Mouse (Mus musculus) forebrain, embryonic 12.5 days (tissue): ENCODE measurements at regions not wholly inside any gene's neighbourhood (a gene's known extent, or its start where the extent isn't known, plus 50 kb on each side); places are given as distances from the start of the nearest gene placed in this dataset.

Experiments
- ATAC-seq: fragments of 200-750 bp; cut with Nextera tagmentation; 2 replicates; pipeline ENCODE4 v1.8.0; 2017; ENCODE audit warnings: moderate TSS enrichment; ENCODE audit not compliant: low FRiP score
- H3K27ac ChIP-seq: fragments of 300-500 bp; sonication (generic); 2 replicates; pipeline ENCODE4 v1.5.1; 2016; ENCODE audit warnings: mild to moderate bottlenecking
- H3K27me3 ChIP-seq: fragments of 300-500 bp; sonication (generic); 2 replicates; pipeline ENCODE4 v1.6.1; 2016; ENCODE audit warnings: mild to moderate bottlenecking
- H3K36me3 ChIP-seq: fragments of 300-500 bp; sonication (generic); replicated peaks from 2 replicates; pipeline ENCODE4 v1.6.1; 2016; ENCODE audit warnings: mild to moderate bottlenecking
- H3K4me1 ChIP-seq: fragments of 300-500 bp; sonication (generic); 2 replicates; pipeline ENCODE4 v1.6.1; 2016
- H3K4me2 ChIP-seq: fragments of 300-500 bp; sonication (generic); 2 replicates; pipeline ENCODE4 v1.6.1; 2016; ENCODE audit warnings: mild to moderate bottlenecking, moderate library complexity
- H3K4me3 ChIP-seq: fragments of 300-500 bp; sonication (generic); replicated peaks from 2 replicates; pipeline ENCODE4 v1.5.1; 2016; ENCODE audit warnings: mild to moderate bottlenecking
- H3K9ac ChIP-seq: fragments of 300-500 bp; sonication (generic); 2 replicates; pipeline ENCODE4 v1.6.1; 2016; ENCODE audit warnings: mild to moderate bottlenecking
- H3K9me3 ChIP-seq: fragments of 300-500 bp; sonication (generic); 2 replicates; pipeline ENCODE4 v1.6.1; 2016
- WGBS: fragments of 180-500 bp; shearing (Covaris S2); methylation state at CpG from one replicate; pipeline ENCODE4 v1.1.7; 2016; 5-methylcytosine and 5-hydroxymethylcytosine counted together

DNA sequence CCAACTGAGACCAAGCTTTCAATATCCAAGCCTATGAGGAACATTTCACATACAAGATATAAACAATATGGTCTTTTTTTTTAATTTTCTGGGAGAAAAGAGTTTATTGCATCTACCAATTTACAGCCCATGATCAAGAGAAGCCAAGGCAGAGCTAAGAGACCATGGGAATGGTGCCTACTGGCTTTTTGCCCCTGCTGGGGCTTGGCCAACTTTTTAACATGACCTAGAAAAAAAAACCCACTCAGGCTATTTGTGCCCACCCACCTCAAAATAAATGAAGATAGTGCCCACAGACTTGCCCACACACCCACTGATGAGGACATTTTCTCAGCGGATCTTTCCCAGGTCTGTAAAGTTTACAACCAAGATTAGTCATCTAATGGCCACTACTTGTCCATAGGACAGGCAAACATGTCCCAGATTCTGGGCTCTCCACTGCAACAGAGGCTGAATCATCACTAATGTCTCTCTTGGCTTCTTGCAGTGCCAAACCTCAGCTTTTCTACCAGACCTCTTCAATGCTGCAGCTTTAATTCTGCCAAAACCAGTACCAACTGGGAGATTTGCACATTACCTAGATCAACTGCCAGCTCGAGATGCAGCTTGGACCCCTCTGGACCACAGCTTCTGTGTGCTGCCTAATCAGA, 79.6 kb upstream of the Tmc3 start:
- H3K36me3 ChIP-seq = no peaks in the 10 kb centered on the region

DNA sequence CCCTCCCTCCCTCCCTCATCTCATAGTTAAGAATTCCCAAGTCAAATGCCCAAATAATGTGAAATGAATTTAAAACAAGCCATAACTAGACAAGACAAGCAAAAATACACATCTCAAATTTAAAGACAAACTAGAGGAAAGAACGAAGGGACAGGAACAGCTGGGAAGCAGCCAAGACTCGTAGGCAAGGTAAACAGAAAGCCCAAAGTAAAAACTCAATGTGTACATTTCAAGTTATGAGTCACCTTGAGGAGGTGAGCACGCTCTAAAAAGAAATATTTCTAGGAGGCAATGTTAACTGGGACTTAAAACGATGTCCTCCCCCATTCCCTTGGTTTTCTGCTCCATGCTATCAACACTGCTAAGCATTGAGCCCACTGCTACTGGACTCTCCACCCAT, 68.4 kb upstream of the Tmc3 start:
- Histone ChIP-seq H3K9ac (no peak overlapping the region), H3K27ac (no peak overlapping the region), H3K9me3 (no peaks in the 10 kb centered on the region), H3K27me3 (no peaks in the 10 kb centered on the region), H3K4me2 (no peak overlapping the region), H3K36me3 (no peaks in the 10 kb centered on the region), H3K4me1 (0 out of 2 replicates have a peak, but pooled peaks cover under 1% of the 10 kb centered on the region), H3K4me3 (no peak overlapping the region)
- 89% methylated on average over 4 of the region's 4 CpGs for WGBS
- no peak for ATAC-seq

More for the DNA sequence above, 79.6 kb upstream of the Tmc3 start:
- Histone ChIP-seq H3K4me2 (no peak overlapping the region), H3K27ac (no peak overlapping the region), H3K27me3 (no peaks in the 10 kb centered on the region), H3K9ac (no peak overlapping the region), H3K4me3 (no peak overlapping the region), H3K9me3 (no peaks in the 10 kb centered on the region), H3K4me1 (no peaks in the 10 kb centered on the region)
- ATAC-seq = no peak
- 78% methylated on average over 2 of the region's 2 CpGs for WGBS

DNA sequence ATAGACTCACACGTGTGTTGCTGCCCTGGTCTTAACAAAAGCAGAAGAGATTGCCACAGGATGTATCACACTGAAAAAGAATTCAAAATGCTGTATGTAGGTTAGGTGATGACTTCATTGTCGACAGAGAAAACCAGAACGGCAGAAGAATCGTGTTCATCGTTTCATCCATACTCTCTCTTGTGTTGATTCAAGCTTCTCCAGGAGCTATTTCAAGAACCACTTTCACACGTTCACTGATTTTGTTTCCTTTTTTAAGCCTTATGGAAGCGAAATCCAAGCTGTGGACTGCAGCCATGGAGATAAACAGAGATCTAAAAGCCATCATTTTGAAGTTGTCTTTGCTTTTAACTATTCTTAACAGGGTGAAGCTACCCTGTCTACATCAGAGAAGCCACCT, 63.2 kb upstream of the Tmc3 start:
- H3K9ac ChIP-seq = no peak overlapping the region
- H3K4me1 ChIP-seq = no peaks in the 10 kb centered on the region
- no peaks in the 10 kb centered on the region for H3K36me3 ChIP-seq
- H3K27ac ChIP-seq = no peak overlapping the region
- ATAC-seq = no peak
- no peaks in the 10 kb centered on the region for H3K9me3 ChIP-seq
- H3K4me2 ChIP-seq = no peak overlapping the region
- H3K4me3 ChIP-seq = no peak overlapping the region
- 80% methylated on average over 7 of the region's 7 CpGs for WGBS
- H3K27me3 ChIP-seq = no peaks in the 10 kb centered on the region
